Mouse (Mus musculus): ENCODE measurements around the gene Hnrnpll. TPM values are rescaled to one million over a fixed set of nuclear protein-coding genes. Genes with fewer than 3 reads are reported as not detected.

The Hnrnpll gene
- polyA plus RNA-seq, 2 experiments = 58.0 to 71.4 TPM

- H3K4me3 ChIP-seq (replicated peaks; ENCODE audit: low read length) = no peak overlapping the region
- H3K9me3 ChIP-seq (ENCODE audit: control insufficient read depth, low read length) = no peaks in the 10 kb centered on the region
- H3K36me3 ChIP-seq (ENCODE audit: control insufficient read depth, insufficient read depth, low read length) = peaks cover 75% of the 10 kb centered on the region
- no peak overlapping the region for H3K9ac ChIP-seq (ENCODE audit: low read depth, low read length, severe bottlenecking)
- no peaks in the 10 kb centered on the region for H3K27me3 ChIP-seq (ENCODE audit: control insufficient read depth, insufficient read depth, low read length)
- no peak for ATAC-seq (ENCODE audit: low FRiP score, low read depth)
- no peak overlapping the region for H3K4me2 ChIP-seq (replicated peaks; ENCODE audit: low read depth, low read length, severe bottlenecking)
- no peak overlapping the region for H3K27ac ChIP-seq (replicated peaks; ENCODE audit: low read depth, low read length)
- peak; percentile 85 for DNase-seq (ENCODE audit: low spot score)
- no peaks in the 10 kb centered on the region for H3K4me1 ChIP-seq (ENCODE audit: control insufficient read depth, insufficient read depth, low read length)
- 67% methylated on average over 7 of the region's 7 CpGs for WGBS
- TF ChIP-seq POLR2A (IDR thresholded peaks at IDR 0.05; ENCODE audit: borderline replicate concordance, extremely low read depth, insufficient read depth, insufficient read length) = no peak
Measured at GRCm38 (mm10) chr17:80048230-80048629, 13.9 kb downstream of the Hnrnpll start.

- Histone ChIP-seq H3K27me3 (ENCODE audit: control insufficient read depth, insufficient read depth, low read length) (no peaks in the 10 kb centered on the region), H3K4me1 (ENCODE audit: control insufficient read depth, insufficient read depth, low read length) (no peaks in the 10 kb centered on the region), H3K4me3 (replicated peaks; ENCODE audit: low read length) (no peak overlapping the region), H3K27ac (replicated peaks; ENCODE audit: low read depth, low read length) (no peak overlapping the region), H3K9ac (ENCODE audit: low read depth, low read length, severe bottlenecking) (no peak overlapping the region), H3K4me2 (replicated peaks; ENCODE audit: low read depth, low read length, severe bottlenecking) (no peak overlapping the region), H3K36me3 (ENCODE audit: control insufficient read depth, insufficient read depth, low read length) (peaks cover 53% of the 10 kb centered on the region), H3K9me3 (ENCODE audit: control insufficient read depth, low read length) (no peaks in the 10 kb centered on the region)
- no peak for ATAC-seq (ENCODE audit: low FRiP score, low read depth)
- DNase-seq (ENCODE audit: low spot score) = no peak
- WGBS = 77% methylated on average over 1 of the region's 1 CpGs
- no peak for TF ChIP-seq POLR2A (IDR thresholded peaks at IDR 0.05; ENCODE audit: borderline replicate concordance, extremely low read depth, insufficient read depth, insufficient read length)
Measured at GRCm38 (mm10) chr17:80041739-80042138, 20.4 kb downstream of the Hnrnpll start.

GRCm38 (mm10) chr17:80028675-80029074, 33.5 kb downstream of the Hnrnpll start:
- H3K4me3 ChIP-seq (replicated peaks; ENCODE audit: low read length) = no peak overlapping the region
- ATAC-seq (ENCODE audit: low FRiP score, low read depth) (no peak), DNase-seq (ENCODE audit: low spot score) (no peak)
- no peaks in the 10 kb centered on the region for H3K9me3 ChIP-seq (ENCODE audit: control insufficient read depth, low read length)
- WGBS = 90% methylated on average over 6 of the region's 6 CpGs
- no peak overlapping the region for H3K4me2 ChIP-seq (replicated peaks; ENCODE audit: low read depth, low read length, severe bottlenecking)
- no peak overlapping the region for H3K27ac ChIP-seq (replicated peaks; ENCODE audit: low read depth, low read length)
- TF ChIP-seq POLR2A (IDR thresholded peaks at IDR 0.05; ENCODE audit: borderline replicate concordance, extremely low read depth, insufficient read depth, insufficient read length) = no peak
- no peaks in the 10 kb centered on the region for H3K27me3 ChIP-seq (ENCODE audit: control insufficient read depth, insufficient read depth, low read length)
- H3K9ac ChIP-seq (ENCODE audit: low read depth, low read length, severe bottlenecking) = no peak overlapping the region
- peaks cover 56% of the 10 kb centered on the region for H3K36me3 ChIP-seq (ENCODE audit: control insufficient read depth, insufficient read depth, low read length)
- H3K4me1 ChIP-seq (ENCODE audit: control insufficient read depth, insufficient read depth, low read length) = no peaks in the 10 kb centered on the region

- TF ChIP-seq POLR2A (IDR thresholded peaks at IDR 0.05; ENCODE audit: borderline replicate concordance, extremely low read depth, insufficient read depth, insufficient read length) = no peak
- Histone ChIP-seq H3K9ac (ENCODE audit: low read depth, low read length, severe bottlenecking) (no peak overlapping the region), H3K4me3 (replicated peaks; ENCODE audit: low read length) (no peak overlapping the region), H3K4me1 (ENCODE audit: control insufficient read depth, insufficient read depth, low read length) (no peaks in the 10 kb centered on the region), H3K9me3 (ENCODE audit: control insufficient read depth, low read length) (no peaks in the 10 kb centered on the region), H3K27me3 (ENCODE audit: control insufficient read depth, insufficient read depth, low read length) (no peaks in the 10 kb centered on the region), H3K36me3 (ENCODE audit: control insufficient read depth, insufficient read depth, low read length) (peaks cover 34% of the 10 kb centered on the region), H3K4me2 (replicated peaks; ENCODE audit: low read depth, low read length, severe bottlenecking) (no peak overlapping the region), H3K27ac (replicated peaks; ENCODE audit: low read depth, low read length) (no peak overlapping the region)
- no peak for ATAC-seq (ENCODE audit: low FRiP score, low read depth)
- 84% methylated on average over 5 of the region's 5 CpGs for WGBS
- no peak for DNase-seq (ENCODE audit: low spot score)
Measured at GRCm38 (mm10) chr17:80026189-80026936, 35.8 kb downstream of the Hnrnpll start.

DNA sequence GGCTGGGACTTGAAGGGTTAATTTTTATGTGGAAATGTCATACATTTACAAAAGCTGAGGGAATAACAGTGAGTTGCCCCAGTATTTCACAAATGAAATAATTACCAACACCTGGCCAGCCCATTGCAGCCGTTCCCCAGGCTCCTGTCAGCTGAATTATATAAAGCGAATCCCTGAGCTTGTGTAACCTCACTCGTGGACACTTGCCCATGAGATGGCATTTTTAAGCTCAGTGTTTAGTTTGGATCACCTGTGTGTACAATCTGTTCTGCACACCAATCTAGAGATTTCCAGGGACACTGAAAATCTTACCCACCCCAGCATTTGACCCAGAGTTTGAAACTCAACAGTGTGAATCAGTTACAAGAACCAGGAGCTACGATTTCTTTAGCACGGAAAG, 40.0 kb downstream of the Hnrnpll start:
- Histone ChIP-seq H3K4me3 (replicated peaks; ENCODE audit: low read length) (no peak overlapping the region), H3K27ac (replicated peaks; ENCODE audit: low read depth, low read length) (no peak overlapping the region), H3K4me1 (ENCODE audit: control insufficient read depth, insufficient read depth, low read length) (0 out of 2 replicates have a peak, but pooled peaks cover 3% of the 10 kb centered on the region), H3K4me2 (replicated peaks; ENCODE audit: low read depth, low read length, severe bottlenecking) (no peak overlapping the region), H3K9me3 (ENCODE audit: control insufficient read depth, low read length) (no peaks in the 10 kb centered on the region), H3K27me3 (ENCODE audit: control insufficient read depth, insufficient read depth, low read length) (no peaks in the 10 kb centered on the region), H3K36me3 (ENCODE audit: control insufficient read depth, insufficient read depth, low read length) (0 out of 2 replicates have a peak, but pooled peaks cover 2% of the 10 kb centered on the region), H3K9ac (ENCODE audit: low read depth, low read length, severe bottlenecking) (no peak overlapping the region)
- TF ChIP-seq POLR2A (IDR thresholded peaks at IDR 0.05; ENCODE audit: borderline replicate concordance, extremely low read depth, insufficient read depth, insufficient read length) = no peak
- 24% methylated on average over 5 of the region's 5 CpGs for WGBS
- ATAC-seq (ENCODE audit: low FRiP score, low read depth) (no peak), DNase-seq (ENCODE audit: low spot score) (no peak)
